Mouse (Mus musculus): Measurements from ENCODE around the gene Sept3.

Sept3 gene

GRCm38 (mm10) chr15:82272295-82272694 is 2.4 kb upstream of the Sept3 start:
- DNase-seq: peak; percentile 50 to 60

GRCm38 (mm10) chr15:82274927-82275901 is 521 bp downstream of the Sept3 start:
- peak; percentile 90 to 92 for DNase-seq

GRCm38 (mm10) chr15:82277591-82277990 is 2.9 kb downstream of the Sept3 start:
- DNase-seq: peak; percentile 92 to 95

GRCm38 (mm10) chr15:82280638-82281037 is 5.9 kb downstream of the Sept3 start:
- no peak for DNase-seq

GRCm38 (mm10) chr15:82286157-82286556 is 11.5 kb downstream of the Sept3 start:
- no peak for DNase-seq

- no peak for DNase-seq
Observed at GRCm38 (mm10) chr15:82290252-82290651, 15.6 kb downstream of the Sept3 start.

GRCm38 (mm10) chr15:82292851-82293250 is 18.2 kb downstream of the Sept3 start:
- no peak for DNase-seq

GRCm38 (mm10) chr15:82293271-82293711 is 18.6 kb downstream of the Sept3 start:
- peak; percentile 40 to 41 for DNase-seq

- DNase-seq: peak; percentile 60 to 64
Observed at GRCm38 (mm10) chr15:82294059-82294458, 19.4 kb downstream of the Sept3 start.

GRCm38 (mm10) chr15:82298764-82299561 is 24.3 kb downstream of the Sept3 start, which contains the start of gene Wbp2nl:
TSS of gene Wbp2nl (plus strand) at chr15:82298954.
- DNase-seq: peak; percentile 30 to 34

GRCm38 (mm10) chr15:82307107-82307506 is 32.4 kb downstream of the Sept3 start:
- DNase-seq: no peak

- no peak for DNase-seq
Observed at GRCm38 (mm10) chr15:82308416-82308815, 33.7 kb downstream of the Sept3 start.

GRCm38 (mm10) chr15:82317839-82318238 is 43.1 kb downstream of the Sept3 start:
- no peak for DNase-seq

- peak in 1 of 2 experiments; percentile 56 for DNase-seq
Observed at GRCm38 (mm10) chr15:82319613-82320012, 44.9 kb downstream of the Sept3 start.

- DNase-seq: no peak
Observed at GRCm38 (mm10) chr15:82322195-82322594, 47.5 kb downstream of the Sept3 start.

GRCm38 (mm10) chr15:82325382-82325781 is 50.7 kb downstream of the Sept3 start:
- DNase-seq: no peak

GRCm38 (mm10) chr15:82335194-82335593 is 60.5 kb downstream of the Sept3 start:
- no peak for DNase-seq

- no peak for DNase-seq
Observed at GRCm38 (mm10) chr15:82336629-82337028, 61.9 kb downstream of the Sept3 start.

- no peak for DNase-seq
Observed at GRCm38 (mm10) chr15:82337875-82338274, 63.2 kb downstream of the Sept3 start.

- peak; percentile 97 to 98 for DNase-seq
Observed at GRCm38 (mm10) chr15:82338593-82339112, 64.0 kb downstream of the Sept3 start, which contains the start of the genes Naga, Pheta2 and Smdt1. TSS of gene Naga (minus strand) at chr15:82338925. TSS of gene Pheta2 (plus strand) at chr15:82338942. TSS of gene Smdt1 (plus strand) at chr15:82338959.

GRCm38 (mm10) chr15:82339150-82339549 is 64.5 kb downstream of the Sept3 start:
- DNase-seq: no peak

GRCm38 (mm10) chr15:82339634-82340254 is 65.1 kb downstream of the Sept3 start:
- DNase-seq: no peak

All from cerebellum, postnatal 14 days (tissue).